Mouse (Mus musculus) kidney, postnatal 0 days (tissue): Measurements from ENCODE around the gene Prkg1. TPM values are rescaled to one million over a fixed set of nuclear protein-coding genes. Genes with fewer than 3 reads are reported as not detected.

ENCODE experiments used
- ATAC-seq: fragments of 200-750 bp; cut with Nextera tagmentation; replicated peaks from 2 replicates; pipeline ENCODE4 v1.8.0; 2017; ENCODE audit warnings: low read depth, moderate number of reproducible peaks, moderate TSS enrichment, moderate library complexity; ENCODE audit not compliant: low FRiP score
- DNase-seq: peaks from one replicate; pipeline ENCODE4 v3.0.0-alpha.2; 2016; ENCODE audit warnings: low spot score
- H3K27ac ChIP-seq: fragments of 300-500 bp; sonication (generic); 2 replicates; pipeline ENCODE4 v1.5.1; 2014; ENCODE audit warnings: mild to moderate bottlenecking
- H3K27me3 ChIP-seq: fragments of 300-500 bp; sonication (generic); 2 replicates; pipeline ENCODE4 v1.6.1; 2014; ENCODE audit warnings: low read length, mixed read lengths; ENCODE audit not compliant: insufficient read depth
- H3K36me3 ChIP-seq: fragments of 300-500 bp; sonication (generic); 2 replicates; pipeline ENCODE4 v1.6.1; 2014; ENCODE audit warnings: low read length, mixed read lengths; ENCODE audit not compliant: insufficient read depth
- H3K4me1 ChIP-seq: fragments of 300-500 bp; sonication (generic); replicated peaks from 2 replicates; pipeline ENCODE4 v1.6.1; 2014; ENCODE audit warnings: antibody characterized with exemption, low read length, mixed read lengths; ENCODE audit not compliant: insufficient read depth
- H3K4me2 ChIP-seq: fragments of 300-500 bp; sonication (generic); 2 replicates; pipeline ENCODE4 v1.6.1; 2014; ENCODE audit warnings: mild to moderate bottlenecking, low read length, moderate library complexity, mixed read lengths
- H3K4me3 ChIP-seq: fragments of 300-500 bp; sonication (generic); replicated peaks from 2 replicates; pipeline ENCODE4 v1.5.1; 2014; ENCODE audit warnings: low read depth, low read length
- H3K9ac ChIP-seq: fragments of 300-500 bp; sonication (generic); 2 replicates; pipeline ENCODE4 v1.6.1; 2014; ENCODE audit warnings: low read depth, low read length
- H3K9me3 ChIP-seq: fragments of 300-500 bp; sonication (generic); replicated peaks from 2 replicates; pipeline ENCODE4 v1.6.1; 2016; ENCODE audit warnings: low read length, inconsistent platforms, mixed read lengths
- CTCF ChIP-seq: IDR thresholded peaks from 2 replicates; pipeline ENCODE4 v1.5.1; 2016; ENCODE audit warnings: antibody characterized with exemption, low read depth, mild to moderate bottlenecking, moderate library complexity
- WGBS: fragments of 180-500 bp; shearing (Covaris S2); extraction: QIAGEN DNeasy Blood & Tissue Kit; methylation state at CpG from one replicate; pipeline ENCODE4 v1.1.7; 2014; 5-methylcytosine and 5-hydroxymethylcytosine counted together
- polyA plus RNA-seq: library from polyadenylated mRNA; unstranded; fragments of >200 nt; fragmentation: Nextera tagmentation; extraction: Ambion mirVana; gene quantifications from 2 replicates; pipeline ENCODE4 v1.2.1, GENCODE M21; 2015

The Prkg1 gene
- polyA plus RNA-seq, 1 experiment from 2014 or later: 2.3 TPM

- ATAC-seq: no peak
- TF ChIP-seq CTCF: no peak
- Histone ChIP-seq H3K27me3 (no peaks in the 10 kb centered on the region), H3K9me3 (no peaks in the 10 kb centered on the region), H3K36me3 (no peaks in the 10 kb centered on the region), H3K4me2 (no peak overlapping the region), H3K4me1 (no peaks in the 10 kb centered on the region), H3K9ac (no peak overlapping the region), H3K4me3 (no peak overlapping the region), H3K27ac (no peak overlapping the region)
- DNase-seq: no peak
- 88% methylated on average over 2 of the region's 2 CpGs for WGBS
Measured at GRCm38 (mm10) chr19:31283617-31284016, 481.2 kb downstream of the Prkg1 start.

GRCm38 (mm10) chr19:31279797-31280486, 484.9 kb downstream of the Prkg1 start:
- no peak overlapping the region for H3K4me2 ChIP-seq
- DNase-seq (no peak), ATAC-seq (no peak)
- no peaks in the 10 kb centered on the region for H3K9me3 ChIP-seq
- H3K36me3 ChIP-seq: no peaks in the 10 kb centered on the region
- no peaks in the 10 kb centered on the region for H3K27me3 ChIP-seq
- H3K4me3 ChIP-seq: no peak overlapping the region
- no peak overlapping the region for H3K27ac ChIP-seq
- WGBS: 76% methylated on average over 7 of the region's 7 CpGs
- no peak for TF ChIP-seq CTCF
- no peaks in the 10 kb centered on the region for H3K4me1 ChIP-seq
- no peak overlapping the region for H3K9ac ChIP-seq

- H3K4me3 ChIP-seq: no peak overlapping the region
- TF ChIP-seq CTCF: no peak
- DNase-seq: no peak
- 86% methylated on average over 1 of the region's 1 CpGs for WGBS
- H3K4me1 ChIP-seq: no peaks in the 10 kb centered on the region
- H3K4me2 ChIP-seq: no peak overlapping the region
- no peaks in the 10 kb centered on the region for H3K9me3 ChIP-seq
- H3K36me3 ChIP-seq: no peaks in the 10 kb centered on the region
- H3K27ac ChIP-seq: no peak overlapping the region
- no peak for ATAC-seq
- H3K9ac ChIP-seq: no peak overlapping the region
- no peaks in the 10 kb centered on the region for H3K27me3 ChIP-seq
Measured at GRCm38 (mm10) chr19:31262438-31262837, 502.4 kb downstream of the Prkg1 start.

GRCm38 (mm10) chr19:31260494-31260893, 504.3 kb downstream of the Prkg1 start:
- H3K27me3 ChIP-seq: no peaks in the 10 kb centered on the region
- no peaks in the 10 kb centered on the region for H3K4me1 ChIP-seq
- H3K4me2 ChIP-seq: no peak overlapping the region
- no peak overlapping the region for H3K9ac ChIP-seq
- no peak overlapping the region for H3K4me3 ChIP-seq
- no peaks in the 10 kb centered on the region for H3K36me3 ChIP-seq
- no peak overlapping the region for H3K27ac ChIP-seq
- DNase-seq: peak; percentile 6
- no peak for ATAC-seq
- no peak for TF ChIP-seq CTCF
- no peaks in the 10 kb centered on the region for H3K9me3 ChIP-seq

GRCm38 (mm10) chr19:31255780-31256179, 509.1 kb downstream of the Prkg1 start:
- no peak overlapping the region for H3K9ac ChIP-seq
- TF ChIP-seq CTCF: no peak
- H3K4me2 ChIP-seq: no peak overlapping the region
- ATAC-seq (no peak), DNase-seq (no peak)
- 75% methylated on average over 2 of the region's 2 CpGs for WGBS
- no peaks in the 10 kb centered on the region for H3K27me3 ChIP-seq
- H3K27ac ChIP-seq: no peak overlapping the region
- H3K4me1 ChIP-seq: no peaks in the 10 kb centered on the region
- no peak overlapping the region for H3K4me3 ChIP-seq
- H3K36me3 ChIP-seq: no peaks in the 10 kb centered on the region
- H3K9me3 ChIP-seq: no peaks in the 10 kb centered on the region

- no peak overlapping the region for H3K4me3 ChIP-seq
- H3K27me3 ChIP-seq: no peaks in the 10 kb centered on the region
- DNase-seq (no peak), ATAC-seq (no peak)
- H3K36me3 ChIP-seq: no peaks in the 10 kb centered on the region
- no peak for TF ChIP-seq CTCF
- no peak overlapping the region for H3K4me2 ChIP-seq
- no peak overlapping the region for H3K27ac ChIP-seq
- H3K4me1 ChIP-seq: no peaks in the 10 kb centered on the region
- H3K9me3 ChIP-seq: no peaks in the 10 kb centered on the region
- H3K9ac ChIP-seq: no peak overlapping the region
Measured at GRCm38 (mm10) chr19:31232410-31232809, 532.4 kb downstream of the Prkg1 start.

GRCm38 (mm10) chr19:31228385-31228784, 536.4 kb downstream of the Prkg1 start:
- Histone ChIP-seq H3K4me3 (no peak overlapping the region), H3K4me2 (no peak overlapping the region), H3K36me3 (no peaks in the 10 kb centered on the region), H3K9me3 (no peaks in the 10 kb centered on the region), H3K9ac (no peak overlapping the region), H3K27ac (no peak overlapping the region), H3K27me3 (no peaks in the 10 kb centered on the region), H3K4me1 (no peaks in the 10 kb centered on the region)
- DNase-seq: no peak
- 80% methylated on average over 3 of the region's 3 CpGs for WGBS
- ATAC-seq: no peak
- no peak for TF ChIP-seq CTCF
